Mouse (Mus musculus): Measurements from ENCODE around the gene Gm20388.

Gm20388 gene

GRCm38 (mm10) chr8:121023736-121024135 is 1113.1 kb downstream of the Gm20388 start:
- DNase-seq (ENCODE audit: low spot score) = no peak

DNA sequence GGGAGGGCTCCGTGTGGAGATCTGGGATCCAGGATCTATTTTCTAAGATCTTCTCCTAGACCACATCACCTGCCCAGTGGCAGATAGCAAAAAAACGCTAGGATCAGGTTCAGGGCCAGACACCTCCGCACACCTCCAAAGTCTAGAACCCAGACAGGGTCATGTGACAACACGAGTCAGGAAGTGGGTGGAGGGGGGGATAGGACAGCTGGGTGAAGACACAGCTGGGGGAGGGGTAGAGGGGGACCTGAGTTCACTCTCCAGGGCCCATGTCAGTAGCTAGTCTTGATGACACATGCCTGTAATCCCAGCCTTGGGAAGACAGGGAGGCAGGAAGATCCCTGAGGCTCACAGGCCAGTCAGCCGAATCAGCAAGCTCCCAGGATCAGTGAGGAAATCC is 1114.8 kb downstream of the Gm20388 start:
- DNase-seq (ENCODE audit: low spot score) = no peak

DNA sequence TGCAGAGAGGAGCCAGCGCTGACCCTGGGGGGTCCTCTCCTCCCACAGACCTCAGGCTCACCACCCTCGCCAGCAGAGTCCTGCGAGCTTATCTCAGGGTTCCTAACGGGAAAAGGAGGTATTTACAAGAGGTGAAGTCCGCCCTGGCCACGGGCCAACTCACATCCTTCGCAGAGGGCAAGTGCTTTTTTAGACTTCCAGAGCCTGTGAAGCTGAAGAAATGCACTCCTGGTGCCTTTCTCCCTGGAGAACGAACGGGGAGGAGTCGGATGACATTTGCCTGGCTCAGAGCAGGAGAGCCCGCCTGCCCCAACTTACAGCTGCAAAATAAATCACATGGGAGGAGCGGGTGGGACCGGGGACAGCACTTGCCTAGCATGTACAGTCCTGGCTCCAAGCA is 1117.1 kb downstream of the Gm20388 start:
- no peak for DNase-seq (ENCODE audit: low spot score)

GRCm38 (mm10) chr8:121029076-121029475 is 1118.4 kb downstream of the Gm20388 start:
- no peak for DNase-seq (ENCODE audit: low spot score)

- DNase-seq (ENCODE audit: low spot score) = no peak
Observed at GRCm38 (mm10) chr8:121030496-121031040, 1119.9 kb downstream of the Gm20388 start.

GRCm38 (mm10) chr8:121033299-121034013 is 1122.8 kb downstream of the Gm20388 start:
- no peak for DNase-seq (ENCODE audit: low spot score)

DNA sequence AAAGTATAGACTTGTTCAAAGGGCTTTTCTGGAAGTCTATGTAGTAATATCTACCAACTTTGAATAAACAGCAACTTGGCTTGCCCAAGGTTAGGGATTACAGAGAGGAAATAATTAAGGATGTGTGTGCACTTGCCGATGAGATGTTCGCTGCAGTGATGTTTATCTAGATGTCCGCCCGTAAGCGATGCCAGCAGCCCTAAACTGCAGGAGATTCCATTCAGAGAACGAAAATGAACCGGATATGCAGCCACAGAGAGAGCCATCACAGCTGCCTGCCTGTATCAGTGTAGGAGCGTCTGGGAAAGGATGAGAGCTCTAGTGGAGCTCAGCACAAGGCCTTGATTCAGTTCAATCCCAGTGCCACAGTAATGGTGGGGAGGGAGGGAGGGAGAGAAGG is 1125.0 kb downstream of the Gm20388 start:
- no peak for DNase-seq (ENCODE audit: low spot score)

GRCm38 (mm10) chr8:121043719-121044440 is 1133.2 kb downstream of the Gm20388 start:
- no peak for DNase-seq (ENCODE audit: low spot score)

DNA sequence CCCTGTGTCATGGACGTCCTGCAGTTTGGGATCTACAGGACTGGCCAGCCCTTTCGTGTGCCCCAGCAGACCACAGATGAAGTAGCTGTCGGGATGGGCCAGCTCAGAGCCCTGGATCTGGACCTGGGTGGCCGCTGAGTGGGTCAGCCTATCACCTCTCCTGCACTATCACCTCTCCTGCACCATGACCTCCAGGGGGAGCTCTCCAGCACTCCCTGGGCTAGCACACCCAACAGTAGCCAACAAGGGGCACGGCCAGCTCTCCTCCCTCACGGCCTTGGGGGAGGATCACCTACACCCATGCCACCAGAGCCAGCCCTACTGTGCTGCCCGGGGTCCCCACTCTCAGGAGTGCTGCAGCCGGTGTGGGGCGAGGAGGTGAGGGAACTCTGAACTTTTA is 1136.8 kb downstream of the Gm20388 start:
- DNase-seq (ENCODE audit: low spot score) = no peak

- DNase-seq (ENCODE audit: low spot score) = no peak
Observed at GRCm38 (mm10) chr8:121058081-121058480, 1147.4 kb downstream of the Gm20388 start.

DNA sequence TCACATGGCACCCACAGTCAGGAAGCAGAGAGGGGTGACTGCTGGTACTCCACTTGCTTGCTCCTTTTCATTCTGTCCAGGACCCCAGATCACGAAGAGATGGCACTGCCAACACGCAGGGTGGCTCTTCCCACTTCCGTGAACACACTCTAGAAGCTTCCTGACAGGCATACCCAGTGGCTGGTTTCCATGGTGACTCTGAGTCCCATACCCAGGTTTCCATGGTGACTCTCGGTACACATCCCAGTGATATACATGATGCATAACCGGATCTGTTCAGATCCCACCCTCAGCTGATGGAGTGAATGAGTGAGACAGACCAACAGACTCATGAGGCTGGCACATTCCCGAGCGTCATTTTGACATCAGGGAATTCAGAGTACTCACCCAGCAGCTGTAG is 1148.5 kb downstream of the Gm20388 start:
- DNase-seq (ENCODE audit: low spot score) = no peak

GRCm38 (mm10) chr8:121062521-121062920 is 1151.9 kb downstream of the Gm20388 start:
- DNase-seq (ENCODE audit: low spot score) = no peak

- no peak for DNase-seq (ENCODE audit: low spot score)
Observed at GRCm38 (mm10) chr8:121063649-121064048, 1153.0 kb downstream of the Gm20388 start.

DNA sequence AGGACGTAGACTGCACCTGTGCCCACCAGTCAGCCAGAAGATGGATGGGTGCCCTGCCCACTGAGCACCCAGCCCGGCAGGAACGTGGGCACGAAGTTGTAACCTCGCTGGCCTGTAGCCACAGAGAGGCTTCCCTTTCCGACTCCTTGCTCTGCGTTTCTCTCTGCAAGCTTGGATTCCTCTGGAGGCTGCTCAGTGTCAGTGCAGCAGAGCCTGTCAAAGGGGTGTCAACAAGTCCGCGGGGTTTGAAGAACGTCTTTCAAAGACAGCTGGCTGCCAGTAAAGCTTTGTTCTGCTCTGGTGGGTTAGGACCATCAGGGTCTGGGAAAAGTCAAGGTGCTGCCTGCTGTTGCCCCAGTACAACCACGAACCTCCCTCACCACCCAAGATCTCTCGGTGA is 1160.8 kb downstream of the Gm20388 start:
- no peak for DNase-seq (ENCODE audit: low spot score)

DNA sequence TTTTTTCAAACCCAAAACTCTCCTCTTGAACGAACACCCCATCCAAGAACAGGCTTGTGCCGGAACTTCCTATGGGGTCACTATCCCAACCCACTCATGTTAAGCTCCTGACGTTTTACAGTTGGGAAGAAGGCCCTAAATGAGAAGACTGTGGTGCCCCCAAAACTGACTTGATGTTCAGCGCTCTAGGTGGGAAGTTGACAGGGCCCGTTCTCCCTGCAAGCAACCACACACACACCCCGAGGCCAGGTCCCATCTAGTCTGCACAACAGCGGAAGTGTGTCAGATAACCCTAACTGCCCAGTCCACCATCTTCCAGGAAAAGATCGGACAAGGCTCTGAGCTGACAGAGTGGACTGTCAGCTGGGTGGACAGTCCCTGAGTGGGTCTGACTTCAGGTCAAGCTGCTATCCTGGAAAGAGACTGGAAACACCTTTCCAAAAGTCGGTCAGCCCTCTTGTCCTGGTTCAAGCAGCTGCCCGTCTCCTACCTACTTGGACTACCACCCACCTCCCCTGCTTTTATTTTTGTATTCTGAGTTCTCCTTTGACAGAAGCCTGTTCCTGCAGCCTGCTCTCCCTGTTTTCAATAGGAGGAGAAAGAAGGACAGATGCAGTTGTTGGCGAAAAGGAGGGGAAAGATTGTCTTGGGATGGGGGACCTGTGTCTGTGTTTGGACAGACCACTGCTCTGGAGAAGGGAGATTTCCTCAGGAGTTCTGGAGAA is 1161.9 kb downstream of the Gm20388 start:
- no peak for DNase-seq (ENCODE audit: low spot score)

DNA sequence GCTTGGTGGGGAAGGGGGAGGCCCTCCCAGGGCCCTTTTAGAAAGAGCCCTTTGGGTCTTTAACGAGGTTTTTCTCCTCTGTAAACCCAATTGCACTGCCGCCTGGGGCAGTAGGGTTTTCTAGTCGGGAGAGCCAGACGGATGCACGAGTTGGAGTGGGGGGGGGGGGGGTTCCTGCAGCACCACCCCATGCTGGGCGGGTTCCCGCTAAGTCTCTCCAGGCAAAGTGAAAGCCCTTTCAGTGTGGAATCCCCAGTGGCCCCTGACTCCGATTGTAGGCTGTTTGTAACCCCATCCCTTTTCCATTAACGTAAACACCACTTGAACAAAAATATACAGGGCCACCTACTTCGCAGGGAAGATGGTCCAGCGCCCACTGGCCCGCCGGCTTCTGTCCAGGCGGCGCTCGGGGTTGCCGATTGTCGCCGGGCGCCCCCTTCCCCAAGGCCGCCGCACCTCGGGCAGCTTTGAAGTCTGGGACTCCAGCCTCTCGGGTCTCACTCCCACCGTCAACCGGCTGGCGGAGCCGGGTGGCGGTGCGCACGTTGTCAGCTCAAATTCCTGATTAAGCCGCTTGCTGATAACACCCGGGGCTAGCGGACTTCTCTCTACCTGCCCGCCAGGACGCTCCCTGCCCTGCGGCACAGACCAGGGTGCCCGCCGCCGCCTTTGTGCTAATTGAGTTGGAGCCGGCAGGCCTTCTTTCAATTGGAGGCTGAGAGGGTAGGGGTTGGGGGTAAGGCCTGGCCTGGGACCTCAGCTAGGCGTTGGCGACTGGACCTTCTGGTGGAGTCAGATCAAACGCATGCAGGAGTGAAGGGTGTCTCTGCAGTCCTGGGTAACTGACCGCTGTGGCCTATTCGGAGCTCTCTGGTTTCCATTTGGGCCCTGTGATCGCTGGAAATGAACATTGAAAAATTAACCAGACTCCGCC is 1162.8 kb downstream of the Gm20388 start:
- DNase-seq (ENCODE audit: low spot score) = no peak

DNA sequence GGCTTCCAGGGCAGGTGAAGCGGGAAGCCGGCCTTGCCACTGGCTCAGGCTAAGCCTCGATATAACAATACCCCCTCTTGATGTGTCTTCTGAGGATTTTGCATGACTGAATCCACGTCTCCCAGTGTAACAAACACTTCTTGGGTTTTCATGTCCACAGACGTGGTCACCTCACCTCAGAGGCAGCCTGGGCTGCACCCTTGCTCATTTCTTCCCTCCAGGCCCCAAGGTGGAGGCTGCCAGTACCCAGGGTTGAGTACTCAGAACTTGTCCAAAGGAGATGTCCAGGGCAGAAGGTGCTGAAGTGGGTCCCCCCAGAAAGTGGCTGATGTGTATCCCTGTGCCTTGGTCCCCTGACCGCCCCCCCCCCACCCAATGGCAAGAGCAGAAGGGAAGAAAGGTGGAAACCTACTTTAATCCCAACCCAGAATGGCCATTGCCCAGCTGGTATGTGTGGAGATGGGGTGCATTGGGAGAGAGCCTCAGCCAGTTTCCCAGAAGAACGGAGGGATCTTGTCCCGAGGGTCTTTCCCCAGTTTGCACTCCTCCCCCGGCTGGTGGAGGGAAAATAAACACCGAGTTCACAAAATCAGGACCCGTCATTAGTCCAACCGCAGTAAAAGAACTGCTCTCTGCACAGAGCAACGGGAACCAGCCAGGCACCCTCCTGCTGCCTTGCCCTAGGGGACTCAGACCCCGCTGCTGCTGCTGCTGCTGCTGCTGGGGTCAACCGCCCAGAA is 1163.6 kb downstream of the Gm20388 start:
- no peak for DNase-seq (ENCODE audit: low spot score)

DNA sequence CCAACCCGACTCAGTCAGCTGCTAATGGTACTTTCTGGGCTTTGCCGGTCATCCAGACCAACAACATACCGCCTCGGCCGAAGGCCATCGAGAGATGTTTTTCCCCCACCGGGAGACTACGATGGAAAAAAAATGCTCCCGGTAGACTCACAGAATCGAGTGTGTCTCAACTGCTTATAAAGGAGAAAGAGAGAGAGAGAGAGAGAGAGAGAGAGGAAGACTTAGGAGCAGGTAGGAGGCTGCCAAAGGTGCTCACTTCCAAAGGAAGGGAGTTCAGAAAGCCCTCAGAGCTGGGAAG is 1164.2 kb downstream of the Gm20388 start:
- no peak for DNase-seq (ENCODE audit: low spot score)

GRCm38 (mm10) chr8:121075936-121076335 is 1165.3 kb downstream of the Gm20388 start:
- no peak for DNase-seq (ENCODE audit: low spot score)

GRCm38 (mm10) chr8:121076555-121076954 is 1165.9 kb downstream of the Gm20388 start:
- no peak for DNase-seq (ENCODE audit: low spot score)

- DNase-seq (ENCODE audit: low spot score) = no peak
Observed at GRCm38 (mm10) chr8:121078721-121079120, 1168.1 kb downstream of the Gm20388 start.

Data from T-cell, adult 2 months (primary cell).